Mouse (Mus musculus) bone marrow, adult 2 months (tissue): ENCODE data around the gene Gm20547.

Experiments
- CTCF ChIP-seq: fragments of 200-500 bp; IDR thresholded peaks from 2 replicates; pipeline ENCODE4 v1.5.1; 2011; ENCODE audit warnings: low read length, control low read depth; ENCODE audit not compliant: control insufficient read depth, insufficient read depth
- POLR2A ChIP-seq: fragments of 200-500 bp; IDR thresholded peaks from 2 replicates; pipeline ENCODE4 v1.6.1; 2011; ENCODE audit warnings: low read depth, mild to moderate bottlenecking, control low read depth, low read length, borderline replicate concordance; ENCODE audit not compliant: control insufficient read depth

DNA sequence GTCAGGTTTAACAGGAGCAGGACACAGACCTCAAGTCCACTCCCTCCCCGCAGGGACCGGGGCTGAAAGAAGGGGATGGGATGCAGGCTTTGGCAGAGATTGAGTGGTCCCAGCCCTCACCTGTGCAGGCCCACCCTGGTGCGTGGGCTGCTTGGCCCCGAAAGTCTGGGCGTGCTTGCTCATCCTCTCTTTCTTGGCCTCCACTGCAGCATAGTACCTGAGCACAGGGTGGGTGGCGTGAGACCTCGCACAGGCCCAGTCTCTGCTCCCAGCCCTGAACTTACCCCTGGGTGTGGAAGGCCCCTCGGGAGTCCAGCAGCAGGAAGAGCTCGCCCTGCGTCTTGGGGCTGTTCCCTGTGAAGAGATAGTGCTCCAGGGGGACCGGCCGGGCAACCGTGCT is 37.0 kb downstream of the Gm20547 start:
- TF ChIP-seq CTCF, result no peak
- TF ChIP-seq POLR2A, result no peak
